Mouse (Mus musculus): Measurements from ENCODE around the gene Ipo9. TPM values are rescaled to one million over a fixed set of nuclear protein-coding genes. Genes with fewer than 3 reads are reported as not detected.
A peak's percentile ranks its signal among the peaks of the same experiment; 100 is the strongest.

Ipo9 gene
- polyA plus RNA-seq (2015; fragmentation: Nextera tagmentation; extraction: Ambion mirVana): 64.7 and 70.5 TPM in 2 replicates

GRCm38 (mm10) chr1:135429901-135430668 is at the start of gene Ipo9:
Gene Ipo9, minus strand, starts transcription at chr1:135430499.
- peaks cover 19% of the 10 kb centered on the region for H3K4me1 ChIP-seq (ENCODE audit: control insufficient read depth, insufficient read depth, low read length)
- H3K27ac ChIP-seq (ENCODE audit: low read length): peak within 1 kb of the TSS; percentile 75
- peak; percentile 98 for ATAC-seq
- H3K9ac ChIP-seq (ENCODE audit: low read depth, low read length): peak within 1 kb of the TSS; percentile 93
- WGBS: under 1% methylated on average over 65 of the region's 65 CpGs
- no peaks in the 10 kb centered on the region for H3K27me3 ChIP-seq (replicated peaks; ENCODE audit: control insufficient read depth, insufficient read depth, low read length)
- H3K4me2 ChIP-seq (ENCODE audit: low read depth, low read length): peak within 1 kb of the TSS; percentile 69
- no peaks in the 10 kb centered on the region for H3K36me3 ChIP-seq (ENCODE audit: control insufficient read depth, insufficient read depth, low read length)
- peak within 1 kb of the TSS; percentile 86 for H3K4me3 ChIP-seq (ENCODE audit: low read length)
- H3K9me3 ChIP-seq (ENCODE audit: control insufficient read depth, low read length): no peaks in the 10 kb centered on the region

- Histone ChIP-seq H3K9ac (ENCODE audit: low read depth, low read length) (no peak overlapping the region), H3K36me3 (ENCODE audit: control insufficient read depth, insufficient read depth, low read length) (no peaks in the 10 kb centered on the region), H3K27me3 (replicated peaks; ENCODE audit: control insufficient read depth, insufficient read depth, low read length) (no peaks in the 10 kb centered on the region), H3K4me1 (ENCODE audit: control insufficient read depth, insufficient read depth, low read length) (no peaks in the 10 kb centered on the region), H3K4me2 (ENCODE audit: low read depth, low read length) (no peak overlapping the region), H3K27ac (ENCODE audit: low read length) (no peak overlapping the region), H3K4me3 (ENCODE audit: low read length) (no peak overlapping the region), H3K9me3 (ENCODE audit: control insufficient read depth, low read length) (no peaks in the 10 kb centered on the region)
- no peak for ATAC-seq
- 90% methylated on average over 7 of the region's 7 CpGs for WGBS
These were observed 45.2 kb upstream of the Ipo9 start for GRCm38 (mm10) chr1:135475571-135475895.

GRCm38 (mm10) chr1:135474861-135475570 is 44.7 kb upstream of the Ipo9 start:
- H3K4me3 ChIP-seq (ENCODE audit: low read length): no peak overlapping the region
- WGBS: 63% methylated on average over 15 of the region's 15 CpGs
- no peak overlapping the region for H3K4me2 ChIP-seq (ENCODE audit: low read depth, low read length)
- no peaks in the 10 kb centered on the region for H3K9me3 ChIP-seq (ENCODE audit: control insufficient read depth, low read length)
- ATAC-seq: no peak
- no peaks in the 10 kb centered on the region for H3K4me1 ChIP-seq (ENCODE audit: control insufficient read depth, insufficient read depth, low read length)
- H3K27me3 ChIP-seq (replicated peaks; ENCODE audit: control insufficient read depth, insufficient read depth, low read length): no peaks in the 10 kb centered on the region
- H3K36me3 ChIP-seq (ENCODE audit: control insufficient read depth, insufficient read depth, low read length): no peaks in the 10 kb centered on the region
- no peak overlapping the region for H3K27ac ChIP-seq (ENCODE audit: low read length)
- no peak overlapping the region for H3K9ac ChIP-seq (ENCODE audit: low read depth, low read length)

- Histone ChIP-seq H3K4me1 (ENCODE audit: control insufficient read depth, insufficient read depth, low read length) (no peaks in the 10 kb centered on the region), H3K36me3 (ENCODE audit: control insufficient read depth, insufficient read depth, low read length) (0 out of 2 replicates have a peak, but pooled peaks cover 4% of the 10 kb centered on the region), H3K4me3 (ENCODE audit: low read length) (no peak overlapping the region), H3K4me2 (ENCODE audit: low read depth, low read length) (no peak overlapping the region), H3K9me3 (ENCODE audit: control insufficient read depth, low read length) (no peaks in the 10 kb centered on the region), H3K27ac (ENCODE audit: low read length) (no peak overlapping the region), H3K27me3 (replicated peaks; ENCODE audit: control insufficient read depth, insufficient read depth, low read length) (no peaks in the 10 kb centered on the region), H3K9ac (ENCODE audit: low read depth, low read length) (no peak overlapping the region)
- 53% methylated on average over 5 of the region's 5 CpGs for WGBS
- ATAC-seq: no peak
These were observed 42.2 kb upstream of the Ipo9 start for GRCm38 (mm10) chr1:135472536-135472935.

GRCm38 (mm10) chr1:135471742-135472141 is 41.4 kb upstream of the Ipo9 start:
- Histone ChIP-seq H3K4me3 (ENCODE audit: low read length) (no peak overlapping the region), H3K27ac (ENCODE audit: low read length) (no peak overlapping the region), H3K27me3 (replicated peaks; ENCODE audit: control insufficient read depth, insufficient read depth, low read length) (no peaks in the 10 kb centered on the region), H3K9ac (ENCODE audit: low read depth, low read length) (no peak overlapping the region), H3K4me1 (ENCODE audit: control insufficient read depth, insufficient read depth, low read length) (no peaks in the 10 kb centered on the region), H3K9me3 (ENCODE audit: control insufficient read depth, low read length) (no peaks in the 10 kb centered on the region), H3K4me2 (ENCODE audit: low read depth, low read length) (no peak overlapping the region), H3K36me3 (ENCODE audit: control insufficient read depth, insufficient read depth, low read length) (peaks cover 9% of the 10 kb centered on the region; the same call in 1 of the 2 replicates)
- 82% methylated on average over 5 of the region's 5 CpGs for WGBS
- no peak for ATAC-seq

- no peak overlapping the region for H3K4me2 ChIP-seq (ENCODE audit: low read depth, low read length)
- no peak for ATAC-seq
- H3K36me3 ChIP-seq (ENCODE audit: control insufficient read depth, insufficient read depth, low read length): peaks cover 12% of the 10 kb centered on the region; the same call in 1 of the 2 replicates
- no peaks in the 10 kb centered on the region for H3K27me3 ChIP-seq (replicated peaks; ENCODE audit: control insufficient read depth, insufficient read depth, low read length)
- no peaks in the 10 kb centered on the region for H3K9me3 ChIP-seq (ENCODE audit: control insufficient read depth, low read length)
- H3K9ac ChIP-seq (ENCODE audit: low read depth, low read length): no peak overlapping the region
- H3K4me3 ChIP-seq (ENCODE audit: low read length): no peak overlapping the region
- H3K27ac ChIP-seq (ENCODE audit: low read length): no peak overlapping the region
- H3K4me1 ChIP-seq (ENCODE audit: control insufficient read depth, insufficient read depth, low read length): no peaks in the 10 kb centered on the region
- WGBS: 94% methylated on average over 13 of the region's 13 CpGs
These were observed 40.2 kb upstream of the Ipo9 start for GRCm38 (mm10) chr1:135470546-135470945.

- Histone ChIP-seq H3K27ac (ENCODE audit: low read length) (no peak overlapping the region), H3K9ac (ENCODE audit: low read depth, low read length) (no peak overlapping the region), H3K9me3 (ENCODE audit: control insufficient read depth, low read length) (no peaks in the 10 kb centered on the region), H3K4me3 (ENCODE audit: low read length) (no peak overlapping the region), H3K4me1 (ENCODE audit: control insufficient read depth, insufficient read depth, low read length) (peaks cover 8% of the 10 kb centered on the region), H3K4me2 (ENCODE audit: low read depth, low read length) (no peak overlapping the region), H3K36me3 (ENCODE audit: control insufficient read depth, insufficient read depth, low read length) (peaks cover 12% of the 10 kb centered on the region; the same call in 1 of the 2 replicates), H3K27me3 (replicated peaks; ENCODE audit: control insufficient read depth, insufficient read depth, low read length) (no peaks in the 10 kb centered on the region)
- no peak for ATAC-seq
- 92% methylated on average over 5 of the region's 5 CpGs for WGBS
These were observed 37.2 kb upstream of the Ipo9 start for GRCm38 (mm10) chr1:135467462-135467861.

GRCm38 (mm10) chr1:135466935-135467334 is 36.6 kb upstream of the Ipo9 start:
- Histone ChIP-seq H3K27me3 (replicated peaks; ENCODE audit: control insufficient read depth, insufficient read depth, low read length) (no peaks in the 10 kb centered on the region), H3K27ac (ENCODE audit: low read length) (no peak overlapping the region), H3K9me3 (ENCODE audit: control insufficient read depth, low read length) (no peaks in the 10 kb centered on the region), H3K4me2 (ENCODE audit: low read depth, low read length) (no peak overlapping the region), H3K36me3 (ENCODE audit: control insufficient read depth, insufficient read depth, low read length) (peaks cover 12% of the 10 kb centered on the region; the same call in 1 of the 2 replicates), H3K4me3 (ENCODE audit: low read length) (no peak overlapping the region), H3K9ac (ENCODE audit: low read depth, low read length) (no peak overlapping the region), H3K4me1 (ENCODE audit: control insufficient read depth, insufficient read depth, low read length) (peaks cover 13% of the 10 kb centered on the region)
- 58% methylated on average over 3 of the region's 3 CpGs for WGBS
- ATAC-seq: peak; percentile 56; the same call in 1 of the 2 replicates

GRCm38 (mm10) chr1:135465734-135466133 is 35.4 kb upstream of the Ipo9 start:
- Histone ChIP-seq H3K4me3 (ENCODE audit: low read length) (no peak overlapping the region), H3K9ac (ENCODE audit: low read depth, low read length) (no peak overlapping the region), H3K9me3 (ENCODE audit: control insufficient read depth, low read length) (no peaks in the 10 kb centered on the region), H3K4me1 (ENCODE audit: control insufficient read depth, insufficient read depth, low read length) (peaks cover 18% of the 10 kb centered on the region), H3K36me3 (ENCODE audit: control insufficient read depth, insufficient read depth, low read length) (peaks cover 12% of the 10 kb centered on the region; the same call in 1 of the 2 replicates), H3K27me3 (replicated peaks; ENCODE audit: control insufficient read depth, insufficient read depth, low read length) (no peaks in the 10 kb centered on the region), H3K27ac (ENCODE audit: low read length) (no peak overlapping the region), H3K4me2 (ENCODE audit: low read depth, low read length) (no peak overlapping the region)
- ATAC-seq: no peak
- 91% methylated on average over 19 of the region's 19 CpGs for WGBS
